Mouse (Mus musculus): Measurements from ENCODE around the gene Pde2a. TPM values are rescaled to one million over a fixed set of nuclear protein-coding genes. Genes with fewer than 3 reads are reported as not detected.

Pde2a gene
- polyA plus RNA-seq, 1 experiment from 2014 or later: 7.4 TPM

GRCm38 (mm10) chr7:101535102-101535501, 113.6 kb downstream of the Pde2a start:
- ATAC-seq (ENCODE audit: insufficient number of reproducible peaks, insufficient read depth, low FRiP score, low TSS enrichment, low read depth): no peak
- Histone ChIP-seq H3K27me3 (no peaks in the 10 kb centered on the region), H3K27ac (no peak overlapping the region), H3K36me3 (no peaks in the 10 kb centered on the region), H3K4me1 (no peaks in the 10 kb centered on the region), H3K4me3 (no peak overlapping the region), H3K4me2 (no peak overlapping the region), H3K9ac (no peak overlapping the region), H3K9me3 (no peaks in the 10 kb centered on the region)
- WGBS: 76% methylated on average over 10 of the region's 10 CpGs

- 73% methylated on average over 5 of the region's 5 CpGs for WGBS
- Histone ChIP-seq H3K27me3 (no peaks in the 10 kb centered on the region), H3K9ac (no peak overlapping the region), H3K4me2 (no peak overlapping the region), H3K4me3 (no peak overlapping the region), H3K36me3 (no peaks in the 10 kb centered on the region), H3K4me1 (no peaks in the 10 kb centered on the region), H3K9me3 (no peaks in the 10 kb centered on the region), H3K27ac (no peak overlapping the region)
- no peak for ATAC-seq (ENCODE audit: insufficient number of reproducible peaks, insufficient read depth, low FRiP score, low TSS enrichment, low read depth)
Observed at GRCm38 (mm10) chr7:101535517-101535916, 114.0 kb downstream of the Pde2a start.

- H3K9ac ChIP-seq: no peak overlapping the region
- no peak overlapping the region for H3K4me2 ChIP-seq
- no peak overlapping the region for H3K4me3 ChIP-seq
- no peaks in the 10 kb centered on the region for H3K36me3 ChIP-seq
- no peaks in the 10 kb centered on the region for H3K4me1 ChIP-seq
- WGBS: 51% methylated on average over 8 of the region's 8 CpGs
- ATAC-seq (ENCODE audit: insufficient number of reproducible peaks, insufficient read depth, low FRiP score, low TSS enrichment, low read depth): no peak
- H3K27ac ChIP-seq: no peak overlapping the region
- no peaks in the 10 kb centered on the region for H3K9me3 ChIP-seq
- no peaks in the 10 kb centered on the region for H3K27me3 ChIP-seq
Observed at GRCm38 (mm10) chr7:101537541-101537940, 116.0 kb downstream of the Pde2a start.

- Histone ChIP-seq H3K4me2 (no peak overlapping the region), H3K9me3 (no peaks in the 10 kb centered on the region), H3K27me3 (no peaks in the 10 kb centered on the region), H3K36me3 (no peaks in the 10 kb centered on the region), H3K9ac (no peak overlapping the region), H3K4me1 (no peaks in the 10 kb centered on the region), H3K4me3 (no peak overlapping the region), H3K27ac (no peak overlapping the region)
- no peak for ATAC-seq (ENCODE audit: insufficient number of reproducible peaks, insufficient read depth, low FRiP score, low TSS enrichment, low read depth)
- WGBS: 49% methylated on average over 14 of the region's 14 CpGs
Observed at GRCm38 (mm10) chr7:101538141-101538933, 116.8 kb downstream of the Pde2a start.

- WGBS: 36% methylated on average over 9 of the region's 9 CpGs
- no peaks in the 10 kb centered on the region for H3K36me3 ChIP-seq
- H3K27ac ChIP-seq: no peak overlapping the region
- H3K9ac ChIP-seq: no peak overlapping the region
- H3K27me3 ChIP-seq: no peaks in the 10 kb centered on the region
- no peak for ATAC-seq (ENCODE audit: insufficient number of reproducible peaks, insufficient read depth, low FRiP score, low TSS enrichment, low read depth)
- H3K4me3 ChIP-seq: no peak overlapping the region
- H3K4me1 ChIP-seq: no peaks in the 10 kb centered on the region
- H3K9me3 ChIP-seq: no peaks in the 10 kb centered on the region
- H3K4me2 ChIP-seq: no peak overlapping the region
Observed at GRCm38 (mm10) chr7:101539774-101540173, 118.3 kb downstream of the Pde2a start.

GRCm38 (mm10) chr7:101540684-101541083, 119.2 kb downstream of the Pde2a start:
- whole genome bisulfite sequencing: 66% methylated on average over 5 of the region's 5 CpGs
- H3K4me2 ChIP-seq: no peak overlapping the region
- H3K27me3 ChIP-seq: no peaks in the 10 kb centered on the region
- H3K36me3 ChIP-seq: no peaks in the 10 kb centered on the region
- H3K9ac ChIP-seq: no peak overlapping the region
- ATAC-seq (ENCODE audit: insufficient number of reproducible peaks, insufficient read depth, low FRiP score, low TSS enrichment, low read depth): no peak
- no peak overlapping the region for H3K27ac ChIP-seq
- no peaks in the 10 kb centered on the region for H3K9me3 ChIP-seq
- no peak overlapping the region for H3K4me3 ChIP-seq
- H3K4me1 ChIP-seq: no peaks in the 10 kb centered on the region

- ATAC-seq (ENCODE audit: insufficient number of reproducible peaks, insufficient read depth, low FRiP score, low TSS enrichment, low read depth): no peak
- 3% methylated on average over 11 of the region's 11 CpGs for WGBS
- no peak overlapping the region for H3K9ac ChIP-seq
- H3K4me3 ChIP-seq: no peak overlapping the region
- no peaks in the 10 kb centered on the region for H3K4me1 ChIP-seq
- peak overlapping the region; percentile 22; the same call in 1 of the 2 replicates for H3K4me2 ChIP-seq
- no peaks in the 10 kb centered on the region for H3K36me3 ChIP-seq
- H3K27me3 ChIP-seq: no peaks in the 10 kb centered on the region
- no peak overlapping the region for H3K27ac ChIP-seq
- H3K9me3 ChIP-seq: no peaks in the 10 kb centered on the region
Observed at GRCm38 (mm10) chr7:101541132-101541531, 119.6 kb downstream of the Pde2a start.

GRCm38 (mm10) chr7:101541734-101542133, 120.2 kb downstream of the Pde2a start:
- H3K4me2 ChIP-seq: peak overlapping the region; percentile 22; the same call in 1 of the 2 replicates
- H3K36me3 ChIP-seq: no peaks in the 10 kb centered on the region
- no peaks in the 10 kb centered on the region for H3K27me3 ChIP-seq
- ATAC-seq (ENCODE audit: insufficient number of reproducible peaks, insufficient read depth, low FRiP score, low TSS enrichment, low read depth): no peak
- WGBS: 73% methylated on average over 10 of the region's 10 CpGs
- H3K9ac ChIP-seq: no peak overlapping the region
- H3K4me1 ChIP-seq: no peaks in the 10 kb centered on the region
- H3K4me3 ChIP-seq: no peak overlapping the region
- no peak overlapping the region for H3K27ac ChIP-seq
- H3K9me3 ChIP-seq: no peaks in the 10 kb centered on the region

- Histone ChIP-seq H3K27me3 (no peaks in the 10 kb centered on the region), H3K9ac (no peak overlapping the region), H3K27ac (no peak overlapping the region), H3K4me1 (no peaks in the 10 kb centered on the region), H3K4me2 (no peak overlapping the region), H3K4me3 (no peak overlapping the region), H3K9me3 (no peaks in the 10 kb centered on the region), H3K36me3 (no peaks in the 10 kb centered on the region)
- no peak for ATAC-seq (ENCODE audit: insufficient number of reproducible peaks, insufficient read depth, low FRiP score, low TSS enrichment, low read depth)
- WGBS: 76% methylated on average over 3 of the region's 3 CpGs
Observed at GRCm38 (mm10) chr7:101547651-101548050, 126.2 kb downstream of the Pde2a start.

- Histone ChIP-seq H3K4me1 (no peaks in the 10 kb centered on the region), H3K36me3 (no peaks in the 10 kb centered on the region), H3K9me3 (no peaks in the 10 kb centered on the region), H3K27ac (no peak overlapping the region), H3K27me3 (no peaks in the 10 kb centered on the region), H3K4me3 (no peak overlapping the region), H3K9ac (no peak overlapping the region), H3K4me2 (no peak overlapping the region)
- ATAC-seq (ENCODE audit: insufficient number of reproducible peaks, insufficient read depth, low FRiP score, low TSS enrichment, low read depth): no peak
- WGBS: 85% methylated on average over 3 of the region's 3 CpGs
Observed at GRCm38 (mm10) chr7:101549266-101549665, 127.8 kb downstream of the Pde2a start.

- WGBS: 61% methylated on average over 7 of the region's 7 CpGs
- H3K9me3 ChIP-seq: no peaks in the 10 kb centered on the region
- no peak for ATAC-seq (ENCODE audit: insufficient number of reproducible peaks, insufficient read depth, low FRiP score, low TSS enrichment, low read depth)
Observed at GRCm38 (mm10) chr7:101550686-101551485, 129.4 kb downstream of the Pde2a start.

GRCm38 (mm10) chr7:101551530-101551929, 130.0 kb downstream of the Pde2a start:
- Histone ChIP-seq H3K4me2 (no peak overlapping the region), H3K4me1 (no peaks in the 10 kb centered on the region), H3K27me3 (no peaks in the 10 kb centered on the region), H3K9ac (no peak overlapping the region), H3K4me3 (no peak overlapping the region), H3K36me3 (no peaks in the 10 kb centered on the region), H3K27ac (no peak overlapping the region), H3K9me3 (no peaks in the 10 kb centered on the region)
- ATAC-seq (ENCODE audit: insufficient number of reproducible peaks, insufficient read depth, low FRiP score, low TSS enrichment, low read depth): no peak
- 98% methylated on average over 1 of the region's 1 CpGs for WGBS

More at GRCm38 (mm10) chr7:101550686-101551485, 129.4 kb downstream of the Pde2a start:
- Histone ChIP-seq H3K4me2 (no peak overlapping the region), H3K4me1 (no peaks in the 10 kb centered on the region), H3K27ac (no peak overlapping the region), H3K9ac (no peak overlapping the region), H3K27me3 (no peaks in the 10 kb centered on the region), H3K4me3 (no peak overlapping the region), H3K36me3 (no peaks in the 10 kb centered on the region)
